Mouse (Mus musculus): ENCODE measurements around the gene Psma5. TPM values are rescaled to one million over a fixed set of nuclear protein-coding genes. Genes with fewer than 3 reads are reported as not detected.

Gene Psma5
- 260 and 271 TPM in 2 replicates for polyA plus RNA-seq (2015; fragmentation: Nextera tagmentation; extraction: Ambion mirVana)

DNA sequence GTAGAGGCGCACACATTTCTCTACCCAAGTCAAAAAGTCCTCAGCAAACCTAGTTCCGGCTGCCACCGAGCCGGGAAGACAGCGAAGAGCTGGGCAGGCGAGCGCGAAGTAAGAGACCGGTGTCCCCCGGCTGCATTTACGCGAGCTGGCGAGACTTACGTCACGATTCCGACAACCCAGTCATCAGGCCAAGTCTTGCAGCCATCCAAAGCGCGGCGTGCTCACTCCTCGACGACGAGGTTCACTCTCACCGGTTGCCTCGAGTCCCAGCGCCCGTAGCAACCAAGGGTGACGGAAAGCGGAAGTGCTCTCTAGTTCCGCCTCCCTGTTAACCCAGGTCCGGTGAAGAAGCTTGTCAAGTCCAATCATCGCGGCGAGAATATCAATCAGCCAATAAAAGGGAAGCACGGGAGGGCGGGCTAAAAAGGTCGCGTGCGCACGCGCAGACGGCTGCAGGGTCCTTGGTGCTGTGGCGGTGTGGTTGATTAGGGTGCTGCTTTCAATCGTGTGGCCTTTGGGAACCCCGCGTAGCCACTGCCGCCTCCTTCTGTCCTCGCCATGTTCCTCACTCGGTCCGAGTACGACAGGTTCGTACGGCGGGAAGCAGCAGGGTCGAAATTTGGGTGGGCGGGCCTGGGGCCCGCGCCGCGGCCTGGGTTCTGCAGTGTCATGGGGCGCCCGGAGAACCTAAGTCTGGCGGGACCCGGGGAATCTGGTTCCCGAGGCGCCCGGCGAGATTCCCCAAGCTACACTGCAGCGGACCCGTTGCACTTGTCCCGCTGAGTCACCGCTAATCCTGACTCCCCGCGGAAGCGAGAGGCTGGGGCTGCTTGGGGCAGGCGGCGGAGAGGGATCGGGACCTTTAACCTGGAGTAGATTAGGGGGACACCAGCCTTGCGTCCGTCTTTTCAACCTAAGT lies at the start of gene Psma5:
TSS of gene Psma5 (plus strand) at position 208 of the 919 bp plus-strand sequence.
- Histone ChIP-seq H3K4me2 (replicated peaks) (peak within 1 kb of the TSS; percentile 81), H3K36me3 (peaks cover 3% of the 10 kb centered on the region), H3K4me1 (peaks cover 25% of the 10 kb centered on the region), H3K4me3 (peak within 1 kb of the TSS; percentile 85), H3K9me3 (no peaks in the 10 kb centered on the region), H3K9ac (replicated peaks) (peak within 1 kb of the TSS; percentile 83), H3K27ac (replicated peaks) (peak within 1 kb of the TSS; percentile 33; the same call in 1 of the 2 replicates), H3K27me3 (no peaks in the 10 kb centered on the region)
- ATAC-seq (replicated peaks), result peak; percentile 100
- under 1% methylated on average over 79 of the region's 79 CpGs for WGBS

DNA sequence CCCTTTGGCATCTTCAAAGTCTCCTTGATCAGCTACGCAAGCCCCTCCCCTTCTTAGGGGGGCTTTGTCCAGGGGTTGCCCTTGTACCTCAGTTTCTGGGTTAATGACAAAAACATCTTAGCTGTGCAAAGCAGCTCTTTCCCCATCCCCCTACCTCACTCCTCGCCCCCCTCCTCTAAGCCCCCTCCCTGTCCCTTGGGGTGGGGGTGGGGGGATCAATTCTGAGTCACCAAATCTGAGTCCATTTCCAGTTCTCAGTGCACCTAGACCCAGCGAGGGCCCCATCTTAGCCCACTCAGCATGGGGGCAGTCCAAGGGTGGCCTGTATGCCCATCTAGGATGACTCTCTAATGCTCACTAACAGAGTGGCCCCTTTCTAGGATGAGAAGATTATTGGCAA lies 47.7 kb upstream of the Psma5 start:
- H3K4me3 ChIP-seq, result peak overlapping the region; percentile 72
- H3K4me1 ChIP-seq, result peaks cover 43% of the 10 kb centered on the region
- H3K9me3 ChIP-seq, result no peaks in the 10 kb centered on the region
- peak overlapping the region; percentile 98 for H3K27ac ChIP-seq (replicated peaks)
- WGBS, result 59% methylated on average over 3 of the region's 3 CpGs
- no peaks in the 10 kb centered on the region for H3K27me3 ChIP-seq
- ATAC-seq (replicated peaks), result no peak
- H3K36me3 ChIP-seq, result peaks cover 25% of the 10 kb centered on the region
- H3K9ac ChIP-seq (replicated peaks), result peak overlapping the region; percentile 89
- H3K4me2 ChIP-seq (replicated peaks), result peak overlapping the region; percentile 95

DNA sequence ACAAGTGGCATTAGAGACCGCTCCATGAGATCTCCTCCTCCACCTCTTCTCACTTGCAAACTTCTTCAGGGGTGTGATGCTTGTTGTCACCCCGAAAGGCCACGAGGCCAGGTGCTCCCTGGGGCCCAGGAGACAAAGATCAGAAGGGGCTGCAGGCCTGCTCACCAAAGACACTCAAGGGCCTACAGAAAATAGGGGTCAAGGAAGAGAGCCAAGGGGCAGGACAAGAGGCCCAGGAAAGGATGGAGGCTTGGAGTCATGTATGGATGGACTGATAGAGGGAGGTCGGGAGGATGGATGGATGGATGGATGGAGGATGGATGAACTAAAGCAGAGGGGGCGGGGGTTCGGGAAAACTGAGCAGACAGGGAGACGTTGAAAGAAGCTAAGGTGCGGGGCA lies 47.2 kb upstream of the Psma5 start:
- Histone ChIP-seq H3K4me3 (peak overlapping the region; percentile 72), H3K4me2 (replicated peaks) (peak overlapping the region; percentile 95), H3K4me1 (peaks cover 41% of the 10 kb centered on the region), H3K36me3 (peaks cover 22% of the 10 kb centered on the region), H3K9ac (replicated peaks) (peak overlapping the region; percentile 89), H3K9me3 (no peaks in the 10 kb centered on the region), H3K27me3 (no peaks in the 10 kb centered on the region), H3K27ac (replicated peaks) (peak overlapping the region; percentile 98)
- 5% methylated on average over 8 of the region's 8 CpGs for WGBS
- ATAC-seq (replicated peaks), result peak; percentile 3; the same call in 1 of the 2 replicates

DNA sequence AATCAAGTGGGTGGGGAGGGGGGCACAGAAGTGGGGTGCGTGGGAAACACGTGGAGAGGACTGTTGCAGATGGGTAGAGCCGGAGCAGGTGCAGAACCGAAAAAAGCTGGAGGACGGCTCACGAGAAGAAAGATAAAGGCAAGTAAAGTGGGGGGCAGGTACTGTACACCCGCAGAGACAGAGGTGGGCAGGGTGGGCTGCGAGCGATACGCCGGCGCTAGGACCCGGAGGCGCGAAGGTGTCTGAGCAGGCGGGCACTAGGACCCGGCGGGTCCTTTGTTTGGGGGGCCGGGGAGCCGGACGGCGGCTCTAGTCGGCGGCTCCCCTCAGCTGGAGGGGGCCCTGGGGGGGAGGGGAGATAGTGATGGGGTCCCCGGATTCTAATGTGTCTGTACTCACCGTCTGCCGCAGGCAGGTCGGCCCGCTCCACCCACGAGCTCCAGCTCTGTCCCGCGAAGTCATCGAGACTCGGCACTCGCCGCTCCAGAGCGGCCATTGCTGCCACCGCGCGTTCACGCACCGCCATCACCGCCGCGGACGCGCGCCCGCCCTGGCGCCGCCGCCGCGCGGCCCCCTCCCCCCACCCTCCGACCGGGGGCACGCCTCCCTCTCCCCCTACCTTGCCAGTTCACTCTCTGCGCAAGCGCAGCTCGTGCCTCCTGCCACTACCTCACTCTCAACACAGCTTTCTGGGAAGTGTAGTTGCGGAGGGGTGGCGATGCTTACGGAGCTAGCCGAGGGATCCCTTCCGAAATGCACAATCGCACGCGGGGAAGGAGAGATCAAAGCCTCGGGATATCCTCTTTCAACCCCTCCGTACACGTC lies 46.6 kb upstream of the Psma5 start:
- Histone ChIP-seq H3K4me1 (peaks cover 41% of the 10 kb centered on the region), H3K4me3 (peak overlapping the region; percentile 72), H3K27me3 (no peaks in the 10 kb centered on the region), H3K4me2 (replicated peaks) (peak overlapping the region; percentile 95), H3K27ac (replicated peaks) (peak overlapping the region; percentile 98), H3K36me3 (peaks cover 16% of the 10 kb centered on the region), H3K9me3 (no peaks in the 10 kb centered on the region), H3K9ac (replicated peaks) (peak overlapping the region; percentile 89)
- ATAC-seq (replicated peaks), result peak; percentile 95
- WGBS, result under 1% methylated on average over 70 of the region's 72 CpGs

DNA sequence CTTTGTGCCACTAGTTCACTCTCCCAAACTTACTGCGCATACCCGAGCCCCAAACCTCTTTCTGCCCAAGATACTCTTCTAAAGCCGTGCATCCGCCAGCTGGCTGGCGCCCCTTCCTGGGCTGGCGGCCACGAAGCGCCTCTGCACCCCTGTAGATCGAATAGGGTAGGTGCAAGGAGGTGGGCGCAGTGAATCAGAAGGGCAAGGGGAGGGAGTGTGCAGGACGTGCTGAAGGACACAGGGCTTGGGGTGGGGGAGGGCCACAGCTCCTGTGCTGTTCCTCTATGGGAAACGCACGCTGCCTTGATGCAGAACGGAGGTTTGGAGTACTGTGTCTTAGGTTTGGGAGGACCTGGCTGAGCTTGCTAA lies 46.0 kb upstream of the Psma5 start, which contains the start of gene Atxn7l2:
TSS of gene Atxn7l2 (minus strand) at position 164 of the 369 bp plus-strand sequence.
- WGBS, result under 1% methylated on average over 14 of the region's 14 CpGs
- peak; percentile 85 for ATAC-seq (replicated peaks)
- peaks cover 41% of the 10 kb centered on the region for H3K4me1 ChIP-seq

DNA sequence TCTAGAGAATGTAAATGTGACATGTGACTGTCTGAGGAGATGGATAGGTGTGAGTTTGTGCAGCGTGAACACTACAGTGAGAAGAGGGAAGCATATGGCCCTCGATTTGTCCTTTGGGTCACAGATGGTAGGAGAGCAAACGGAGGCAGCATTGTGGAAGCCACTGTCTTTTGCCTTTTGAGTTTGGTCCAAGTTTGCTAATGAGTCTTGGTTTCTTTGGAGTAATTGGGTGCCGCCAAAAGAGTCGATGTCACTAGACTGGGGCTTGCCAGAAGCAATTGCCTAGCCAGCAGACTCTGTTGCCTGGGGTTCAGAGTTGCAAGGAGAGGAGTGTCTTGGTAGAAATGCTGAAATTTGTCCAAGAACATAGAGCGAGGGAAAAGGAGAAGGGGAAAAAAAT lies 44.9 kb upstream of the Psma5 start:
- Histone ChIP-seq H3K4me1 (peaks cover 38% of the 10 kb centered on the region), H3K27me3 (no peaks in the 10 kb centered on the region), H3K9me3 (no peaks in the 10 kb centered on the region), H3K36me3 (no peaks in the 10 kb centered on the region), H3K27ac (replicated peaks) (peak overlapping the region; percentile 98), H3K4me3 (peak overlapping the region; percentile 72), H3K4me2 (replicated peaks) (peak overlapping the region; percentile 63), H3K9ac (replicated peaks) (0 out of 2 replicates have a peak overlapping the region, but pooled peaks have one; percentile 89)
- 31% methylated on average over 6 of the region's 6 CpGs for WGBS
- no peak for ATAC-seq (replicated peaks)

More for the DNA sequence above, 46.0 kb upstream of the Psma5 start, which contains the start of gene Atxn7l2:
- Histone ChIP-seq H3K27ac (replicated peaks) (peak within 1 kb of the TSS; percentile 98), H3K9ac (replicated peaks) (peak within 1 kb of the TSS; percentile 89), H3K27me3 (no peaks in the 10 kb centered on the region), H3K4me3 (peak within 1 kb of the TSS; percentile 72), H3K9me3 (no peaks in the 10 kb centered on the region), H3K36me3 (peaks cover 10% of the 10 kb centered on the region), H3K4me2 (replicated peaks) (peak within 1 kb of the TSS; percentile 95)

DNA sequence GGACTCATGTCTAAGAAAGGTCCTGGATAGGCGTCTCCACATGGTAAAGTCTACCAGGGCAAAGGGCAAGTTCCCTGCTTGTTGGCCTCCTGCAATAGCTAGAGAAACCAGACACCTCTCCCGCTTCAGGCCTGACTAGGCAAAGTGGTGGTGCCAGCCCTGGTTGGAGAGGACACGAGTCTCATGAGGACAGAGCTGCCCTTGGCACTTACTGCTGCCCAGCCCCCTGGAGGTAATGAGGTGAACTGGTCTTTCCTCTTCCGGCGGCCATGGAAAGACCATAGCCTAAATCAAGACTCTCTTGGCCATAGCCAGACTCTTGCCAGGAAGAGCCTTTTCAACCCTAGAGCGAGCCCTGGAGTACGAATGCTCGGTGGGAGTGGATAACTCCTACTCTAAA lies 44.3 kb upstream of the Psma5 start:
- Histone ChIP-seq H3K4me1 (peaks cover 33% of the 10 kb centered on the region), H3K27me3 (no peaks in the 10 kb centered on the region), H3K36me3 (no peaks in the 10 kb centered on the region), H3K27ac (replicated peaks) (peak overlapping the region; percentile 98), H3K9ac (replicated peaks) (no peak overlapping the region), H3K9me3 (no peaks in the 10 kb centered on the region), H3K4me2 (replicated peaks) (no peak overlapping the region), H3K4me3 (no peak overlapping the region)
- ATAC-seq (replicated peaks), result no peak
- WGBS, result 83% methylated on average over 8 of the region's 8 CpGs

DNA sequence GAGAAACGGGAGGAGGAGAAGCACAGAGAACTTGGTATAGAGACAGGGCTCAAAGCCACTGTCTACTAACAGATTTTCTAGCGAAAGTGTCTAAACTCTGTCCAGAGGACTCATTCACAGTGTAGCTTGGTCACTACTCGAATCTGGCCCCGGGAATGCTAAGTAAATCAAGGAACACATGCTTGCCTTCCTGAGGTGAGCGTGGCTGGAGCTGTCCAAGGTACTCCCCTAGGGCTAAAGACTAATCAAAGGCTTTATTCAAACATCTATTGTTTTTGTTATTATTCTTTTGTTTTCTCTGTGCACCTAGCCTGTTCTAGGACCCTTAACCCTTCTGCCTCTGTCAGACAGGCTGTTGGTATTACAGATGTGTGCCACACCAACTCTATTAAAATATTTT lies 42.0 kb upstream of the Psma5 start:
- H3K9me3 ChIP-seq, result no peaks in the 10 kb centered on the region
- no peak overlapping the region for H3K4me2 ChIP-seq (replicated peaks)
- H3K9ac ChIP-seq (replicated peaks), result no peak overlapping the region
- peaks cover 13% of the 10 kb centered on the region for H3K4me1 ChIP-seq
- no peaks in the 10 kb centered on the region for H3K27me3 ChIP-seq
- H3K36me3 ChIP-seq, result no peaks in the 10 kb centered on the region
- no peak for ATAC-seq (replicated peaks)
- no peak overlapping the region for H3K4me3 ChIP-seq
- WGBS, result 19% methylated on average over 5 of the region's 5 CpGs
- no peak overlapping the region for H3K27ac ChIP-seq (replicated peaks)

DNA sequence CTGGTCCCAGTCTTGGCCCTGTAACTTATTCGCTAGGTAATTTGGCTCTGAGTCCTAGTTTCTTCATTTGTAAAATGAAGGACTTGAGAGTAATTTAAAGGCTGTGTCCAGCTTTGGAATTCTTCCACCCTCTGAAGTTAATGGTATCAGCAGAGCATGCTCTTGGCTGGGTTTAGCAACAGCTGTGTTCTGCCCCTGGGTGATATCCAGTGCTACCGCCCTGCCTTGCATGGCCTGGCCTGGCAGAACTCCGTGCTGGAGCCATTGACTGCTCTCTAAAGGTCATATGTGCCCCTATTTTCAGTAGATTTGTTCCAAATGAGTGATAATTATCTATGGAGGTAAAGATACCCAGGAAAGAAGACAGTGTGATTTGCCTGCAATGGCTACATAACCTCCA lies 36.1 kb upstream of the Psma5 start:
- no peak for ATAC-seq (replicated peaks)
- Histone ChIP-seq H3K9ac (replicated peaks) (no peak overlapping the region), H3K9me3 (no peaks in the 10 kb centered on the region), H3K36me3 (no peaks in the 10 kb centered on the region), H3K4me3 (no peak overlapping the region), H3K4me1 (peaks cover 2% of the 10 kb centered on the region; the same call in 1 of the 2 replicates), H3K4me2 (replicated peaks) (no peak overlapping the region), H3K27me3 (peaks cover 16% of the 10 kb centered on the region), H3K27ac (replicated peaks) (no peak overlapping the region)
- 81% methylated on average over 3 of the region's 3 CpGs for WGBS

DNA sequence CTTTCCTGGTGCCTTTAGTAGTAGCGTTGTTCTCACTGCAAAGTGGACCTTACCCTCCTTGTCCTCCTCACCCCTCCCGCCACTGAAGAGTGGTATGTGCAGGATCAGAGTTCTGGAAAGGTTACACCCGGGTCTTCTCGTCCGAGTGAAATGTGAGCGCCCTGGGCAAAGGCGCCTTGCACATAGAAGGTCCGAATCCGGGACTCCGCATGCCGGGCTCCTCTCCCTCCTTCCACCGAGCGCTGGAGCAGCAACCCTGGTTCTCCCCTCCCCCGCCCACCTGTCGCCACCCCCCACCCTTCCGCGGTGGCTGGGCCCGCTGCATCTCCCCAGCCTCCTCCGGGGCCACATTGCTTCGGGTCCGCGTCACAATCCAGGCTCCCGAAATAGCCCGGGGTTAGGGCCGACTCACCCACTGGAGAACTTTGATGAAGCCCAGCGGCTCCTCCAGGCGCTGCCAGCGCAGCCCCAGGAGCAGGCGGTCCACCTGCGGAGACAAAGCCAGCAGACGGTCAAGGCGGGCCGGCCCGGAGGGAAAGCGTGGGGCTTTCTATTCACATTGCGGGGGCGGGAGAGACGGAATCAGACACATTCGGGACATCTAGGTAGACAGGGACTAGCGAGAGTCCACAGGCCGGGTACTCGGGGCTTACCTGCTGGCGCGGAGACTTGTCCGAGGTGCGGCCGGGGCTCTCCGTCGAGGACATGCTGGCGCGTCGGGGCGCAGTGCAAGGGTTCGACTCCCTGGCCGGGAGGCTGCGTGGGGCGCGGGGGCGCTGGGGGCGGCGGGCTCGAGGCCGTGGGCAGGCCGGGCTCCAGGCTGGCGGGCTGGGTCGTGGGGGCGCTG lies 30.8 kb upstream of the Psma5 start:
- Histone ChIP-seq H3K4me3 (peak overlapping the region; percentile 44), H3K9ac (replicated peaks) (peak overlapping the region; percentile 35), H3K9me3 (no peaks in the 10 kb centered on the region), H3K27ac (replicated peaks) (no peak overlapping the region), H3K4me1 (peaks cover 19% of the 10 kb centered on the region), H3K36me3 (no peaks in the 10 kb centered on the region), H3K4me2 (replicated peaks) (peak overlapping the region; percentile 75), H3K27me3 (peaks cover 36% of the 10 kb centered on the region)
- WGBS, result 2% methylated on average over 67 of the region's 67 CpGs
- ATAC-seq (replicated peaks), result peak; percentile 51; the same call in 1 of the 2 replicates

Data from forebrain, embryonic 15.5 days (tissue).